Mouse (Mus musculus) hindbrain, postnatal 0 days (tissue): ENCODE measurements at regions not wholly inside any gene's neighbourhood (a gene's known extent, or its start where the extent isn't known, plus 50 kb on each side); places are given as distances from the start of the nearest gene placed in this dataset.
A peak's percentile ranks its signal among the peaks of the same experiment; 100 is the strongest.

ENCODE experiments used
- ATAC-seq: fragments of 200-750 bp; cut with Nextera tagmentation; 2 replicates; pipeline ENCODE4 v1.8.0; 2017; ENCODE audit warnings: mild to moderate bottlenecking, moderate TSS enrichment, moderate library complexity
- DNase-seq: peaks from one replicate; pipeline ENCODE4 v3.0.0-alpha.2; 2015; ENCODE audit warnings: low spot score
- H3K27ac ChIP-seq: fragments of 300-500 bp; sonication (generic); 2 replicates; pipeline ENCODE4 v1.5.1; 2014; ENCODE audit warnings: mild to moderate bottlenecking
- H3K27me3 ChIP-seq: fragments of 300-500 bp; sonication (generic); 2 replicates; pipeline ENCODE4 v1.6.1; 2014; ENCODE audit warnings: low read length, mixed read lengths; ENCODE audit not compliant: insufficient read depth
- H3K36me3 ChIP-seq: fragments of 300-500 bp; sonication (generic); 2 replicates; pipeline ENCODE4 v1.6.1; 2014; ENCODE audit warnings: low read length, mixed read lengths; ENCODE audit not compliant: insufficient read depth
- H3K4me1 ChIP-seq: fragments of 300-500 bp; sonication (generic); 2 replicates; pipeline ENCODE4 v1.6.1; 2014; ENCODE audit warnings: antibody characterized with exemption, low read length, mixed read lengths; ENCODE audit not compliant: insufficient read depth
- H3K4me2 ChIP-seq: fragments of 300-500 bp; sonication (generic); 2 replicates; pipeline ENCODE4 v1.6.1; 2014; ENCODE audit warnings: low read depth, mild to moderate bottlenecking, low read length, moderate library complexity, mixed read lengths
- H3K4me3 ChIP-seq: fragments of 300-500 bp; sonication (generic); 2 replicates; pipeline ENCODE4 v1.5.1; 2014; ENCODE audit warnings: low read length
- H3K9ac ChIP-seq: fragments of 300-500 bp; sonication (generic); replicated peaks from 2 replicates; pipeline ENCODE4 v1.6.1; 2014; ENCODE audit warnings: mild to moderate bottlenecking, low read length, moderate library complexity, mixed read lengths
- H3K9me3 ChIP-seq: fragments of 300-500 bp; sonication (generic); 2 replicates; pipeline ENCODE4 v1.6.1; 2016; ENCODE audit warnings: low read length, mixed read lengths
- CTCF ChIP-seq: IDR thresholded peaks from 2 replicates; pipeline ENCODE4 v1.5.1; 2016; ENCODE audit warnings: antibody characterized with exemption, control low read depth, low read depth
- WGBS: fragments of 180-500 bp; shearing (Covaris S2); extraction: QIAGEN DNeasy Blood & Tissue Kit; methylation state at CpG from one replicate; pipeline ENCODE4 v1.1.7; 2014; 5-methylcytosine and 5-hydroxymethylcytosine counted together

DNA sequence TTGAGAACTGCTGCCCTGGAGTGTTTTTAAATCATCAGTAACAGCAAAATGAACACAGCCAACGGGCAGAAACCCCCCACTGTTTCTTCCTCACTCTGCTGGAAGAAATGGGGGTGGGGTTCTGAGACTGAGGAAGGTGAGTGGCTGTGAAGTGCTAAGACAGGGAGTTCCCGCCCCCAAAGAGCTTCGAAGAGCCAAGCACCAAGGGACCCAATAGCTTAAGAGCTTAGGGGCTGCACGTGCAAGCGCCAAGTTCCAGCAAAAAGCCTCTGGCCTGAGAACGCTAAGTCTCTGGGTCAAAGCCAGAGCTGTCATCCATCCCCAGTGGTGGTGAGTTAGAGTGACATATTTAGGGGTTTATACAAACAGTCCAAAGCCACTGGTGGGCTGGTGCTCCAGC is 55.1 kb upstream of the Pcbd1 start:
- no peak overlapping the region for H3K27ac ChIP-seq
- no peak overlapping the region for H3K9ac ChIP-seq
- no peak for TF ChIP-seq CTCF
- no peak for ATAC-seq
- WGBS, result 45% methylated on average over 6 of the region's 6 CpGs
- H3K36me3 ChIP-seq, result no peaks in the 10 kb centered on the region
- H3K27me3 ChIP-seq, result no peaks in the 10 kb centered on the region
- no peak overlapping the region for H3K4me3 ChIP-seq
- no peak for DNase-seq
- H3K4me2 ChIP-seq, result no peak overlapping the region
- no peaks in the 10 kb centered on the region for H3K4me1 ChIP-seq
- H3K9me3 ChIP-seq, result no peaks in the 10 kb centered on the region

DNA sequence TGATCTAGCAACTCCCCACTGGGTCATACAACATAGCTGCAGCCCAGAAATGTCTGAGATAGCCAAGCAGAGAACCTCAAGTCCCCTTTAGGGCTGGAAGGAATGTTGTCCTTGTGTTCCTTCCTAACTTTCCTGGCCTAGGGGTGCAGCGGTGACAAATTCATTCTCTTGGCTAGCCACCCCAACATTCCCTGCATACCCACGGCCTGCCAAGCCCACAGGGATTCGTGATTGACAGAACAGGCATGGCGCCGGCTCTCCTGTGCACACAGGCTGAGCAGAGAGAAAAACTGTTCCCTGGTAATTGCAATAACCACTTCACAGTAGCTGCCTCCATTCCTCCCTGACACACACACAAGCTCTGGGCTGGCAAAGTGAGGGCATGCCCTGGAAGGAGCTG is 60.5 kb upstream of the Pcbd1 start:
- H3K9me3 ChIP-seq, result no peaks in the 10 kb centered on the region
- H3K9ac ChIP-seq, result no peak overlapping the region
- H3K4me3 ChIP-seq, result no peak overlapping the region
- no peaks in the 10 kb centered on the region for H3K27me3 ChIP-seq
- H3K27ac ChIP-seq, result no peak overlapping the region
- ATAC-seq (no peak), DNase-seq (no peak)
- H3K36me3 ChIP-seq, result no peaks in the 10 kb centered on the region
- no peaks in the 10 kb centered on the region for H3K4me1 ChIP-seq
- no peak for TF ChIP-seq CTCF
- no peak overlapping the region for H3K4me2 ChIP-seq
- WGBS, result 45% methylated on average over 5 of the region's 5 CpGs

DNA sequence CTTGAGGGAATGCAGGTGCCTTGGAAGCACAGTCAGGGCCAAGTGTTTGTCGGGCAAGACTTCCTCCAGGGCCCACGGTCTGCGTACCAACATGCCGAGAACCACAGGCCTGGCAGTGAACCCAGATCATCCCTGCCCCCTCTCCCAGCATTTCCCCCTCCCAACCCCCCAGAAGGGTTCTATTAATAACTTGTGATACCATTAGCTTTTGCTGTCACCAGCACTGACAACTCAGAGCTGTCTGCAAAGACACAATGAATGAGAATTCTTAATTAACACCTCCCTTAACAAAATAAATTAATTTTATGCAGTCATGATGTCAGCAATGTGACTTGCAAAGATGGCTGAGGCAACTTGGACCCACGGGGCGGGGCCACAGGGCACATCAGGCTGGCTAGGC is 61.9 kb upstream of the Pcbd1 start:
- H3K9me3 ChIP-seq, result no peaks in the 10 kb centered on the region
- H3K9ac ChIP-seq, result no peak overlapping the region
- no peak for TF ChIP-seq CTCF
- H3K4me3 ChIP-seq, result no peak overlapping the region
- no peak overlapping the region for H3K4me2 ChIP-seq
- no peaks in the 10 kb centered on the region; the same call in 1 of the 2 replicates for H3K4me1 ChIP-seq
- H3K27me3 ChIP-seq, result no peaks in the 10 kb centered on the region
- no peak overlapping the region for H3K27ac ChIP-seq
- DNase-seq, result no peak
- 65% methylated on average over 6 of the region's 6 CpGs for WGBS
- no peaks in the 10 kb centered on the region for H3K36me3 ChIP-seq
- ATAC-seq, result 0 out of 2 replicates have a peak, but pooled peaks have one; percentile 38

DNA sequence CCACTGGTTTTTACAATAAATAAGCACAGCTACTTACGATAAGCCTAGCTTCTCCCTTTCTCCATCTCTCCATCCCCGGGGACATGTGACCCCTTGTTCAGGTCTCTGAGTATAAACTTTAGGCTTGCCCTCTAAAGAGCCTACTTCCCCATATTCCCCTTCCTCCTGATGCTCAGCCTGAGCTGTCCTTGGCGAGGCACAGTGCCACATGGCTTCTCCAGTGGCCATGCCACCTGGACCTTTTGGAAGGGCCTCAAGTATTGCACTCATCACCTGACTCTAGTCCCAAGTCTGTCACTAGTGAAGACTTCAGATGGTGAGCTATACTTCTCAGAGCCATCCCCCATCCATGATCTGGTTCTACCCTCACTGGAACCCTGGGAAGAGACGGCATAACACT is 64.1 kb upstream of the Pcbd1 start:
- no peaks in the 10 kb centered on the region for H3K27me3 ChIP-seq
- no peak for TF ChIP-seq CTCF
- WGBS, result 80% methylated on average over 4 of the region's 4 CpGs

DNA sequence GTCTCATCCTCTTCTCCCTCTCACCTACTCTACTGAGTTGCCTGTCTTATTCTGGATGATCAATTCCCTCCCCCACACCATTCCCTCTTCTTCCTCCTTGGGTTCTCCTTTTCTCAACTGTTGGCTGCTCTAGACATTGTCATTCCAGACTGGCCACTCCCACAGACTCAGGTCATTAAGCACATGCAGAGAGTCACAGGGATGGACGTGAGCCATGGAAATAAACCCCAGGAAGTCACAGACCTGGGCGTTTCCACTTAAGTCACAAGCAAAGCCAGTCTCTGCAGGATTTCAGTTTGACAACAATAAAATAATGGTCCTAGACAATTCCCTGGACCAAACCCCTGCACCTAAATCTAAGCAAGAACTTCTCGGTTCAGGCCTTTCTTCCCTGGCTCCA is 65.0 kb upstream of the Pcbd1 start:
- Histone ChIP-seq H3K36me3 (no peaks in the 10 kb centered on the region), H3K4me2 (no peak overlapping the region), H3K27me3 (no peaks in the 10 kb centered on the region), H3K4me3 (no peak overlapping the region), H3K27ac (no peak overlapping the region), H3K9ac (no peak overlapping the region), H3K9me3 (no peaks in the 10 kb centered on the region), H3K4me1 (no peaks in the 10 kb centered on the region; the same call in 1 of the 2 replicates)
- WGBS, result 29% methylated on average over 3 of the region's 3 CpGs
- ATAC-seq, result no peak
- DNase-seq, result no peak
- TF ChIP-seq CTCF, result no peak

More for the DNA sequence above, 64.1 kb upstream of the Pcbd1 start:
- no peak for DNase-seq
- Histone ChIP-seq H3K9me3 (no peaks in the 10 kb centered on the region), H3K27ac (no peak overlapping the region), H3K4me1 (no peaks in the 10 kb centered on the region; the same call in 1 of the 2 replicates), H3K4me3 (no peak overlapping the region), H3K9ac (no peak overlapping the region), H3K4me2 (no peak overlapping the region), H3K36me3 (no peaks in the 10 kb centered on the region)
- ATAC-seq, result no peak

DNA sequence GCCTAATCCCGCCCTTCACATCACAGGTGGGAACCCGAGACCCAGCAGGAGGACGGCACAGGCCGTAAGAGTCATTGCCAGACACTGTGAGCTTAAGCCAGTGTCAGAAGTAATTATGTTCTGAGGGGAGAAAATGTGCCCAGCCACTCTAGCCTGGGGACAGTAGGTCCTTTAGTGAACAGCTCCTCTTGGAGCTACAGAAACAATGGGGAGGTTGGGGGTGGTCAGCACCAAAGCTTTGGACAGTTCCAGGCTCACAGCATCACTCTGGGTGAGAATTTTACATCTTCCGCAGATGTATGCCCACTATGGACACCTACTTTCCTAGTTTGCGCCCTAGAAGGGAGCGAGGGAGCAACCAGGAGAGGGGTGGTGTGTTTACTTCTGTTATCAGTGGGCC is 65.7 kb upstream of the Pcbd1 start:
- 47% methylated on average over 7 of the region's 7 CpGs for WGBS
- Histone ChIP-seq H3K36me3 (no peaks in the 10 kb centered on the region), H3K4me3 (no peak overlapping the region), H3K9ac (no peak overlapping the region), H3K4me1 (no peaks in the 10 kb centered on the region; the same call in 1 of the 2 replicates), H3K4me2 (no peak overlapping the region), H3K27me3 (no peaks in the 10 kb centered on the region), H3K9me3 (no peaks in the 10 kb centered on the region), H3K27ac (no peak overlapping the region)
- ATAC-seq, result no peak
- DNase-seq, result no peak
- no peak for TF ChIP-seq CTCF

DNA sequence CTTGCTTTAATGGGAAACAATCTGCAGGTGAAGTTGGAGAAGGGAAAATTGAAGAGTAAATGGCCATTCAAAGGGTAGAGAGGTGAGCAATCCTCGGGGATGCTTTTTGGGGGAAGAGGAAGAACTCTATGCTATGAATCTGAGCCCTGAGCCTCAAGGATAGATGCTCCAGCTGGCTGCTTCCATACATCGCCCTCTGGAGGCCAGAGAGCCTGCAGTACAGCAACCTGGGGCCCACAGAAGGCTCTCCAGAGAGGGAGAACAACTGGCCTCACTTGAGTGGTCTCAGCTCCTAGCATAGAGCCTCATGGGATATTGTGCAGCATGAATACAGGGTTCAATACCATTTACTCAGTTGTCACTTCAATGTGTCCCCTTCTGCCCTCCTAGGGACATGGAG is 69.6 kb upstream of the Pcbd1 start:
- WGBS, result 36% methylated on average over 2 of the region's 2 CpGs
- Histone ChIP-seq H3K27me3 (no peaks in the 10 kb centered on the region), H3K27ac (no peak overlapping the region), H3K4me2 (no peak overlapping the region), H3K9ac (no peak overlapping the region), H3K4me3 (no peak overlapping the region), H3K4me1 (no peaks in the 10 kb centered on the region; the same call in 1 of the 2 replicates), H3K9me3 (no peaks in the 10 kb centered on the region), H3K36me3 (no peaks in the 10 kb centered on the region)
- peak; percentile 48 for TF ChIP-seq CTCF
- ATAC-seq, result no peak
- DNase-seq, result peak; percentile 22
